Mouse (Mus musculus) hindbrain, embryonic 15.5 days (tissue): ENCODE results near the gene Wdr11. TPM values are rescaled to one million over a fixed set of nuclear protein-coding genes. Genes with fewer than 3 reads are reported as not detected.

Source experiments
- ATAC-seq: fragments of 200-750 bp; cut with Nextera tagmentation; 2 replicates; pipeline ENCODE4 v1.8.0; 2017; ENCODE audit warnings: low read depth, moderate number of reproducible peaks, moderate TSS enrichment; ENCODE audit not compliant: low FRiP score
- H3K27ac ChIP-seq: fragments of 300-500 bp; sonication (generic); replicated peaks from 2 replicates; pipeline ENCODE4 v1.5.1; 2015; ENCODE audit warnings: mild to moderate bottlenecking, inconsistent platforms
- H3K27me3 ChIP-seq: fragments of 300-500 bp; sonication (generic); 2 replicates; pipeline ENCODE4 v1.6.1; 2015; ENCODE audit warnings: control low read depth, inconsistent platforms
- H3K36me3 ChIP-seq: fragments of 300-500 bp; sonication (generic); 2 replicates; pipeline ENCODE4 v1.6.1; 2015; ENCODE audit warnings: control low read depth, inconsistent platforms
- H3K4me1 ChIP-seq: fragments of 300-500 bp; sonication (generic); replicated peaks from 2 replicates; pipeline ENCODE4 v1.6.1; 2015; ENCODE audit warnings: control low read depth, inconsistent platforms
- H3K4me2 ChIP-seq: fragments of 300-500 bp; sonication (generic); 2 replicates; pipeline ENCODE4 v1.6.1; 2015; ENCODE audit warnings: moderate library complexity, mild to moderate bottlenecking, inconsistent platforms
- H3K4me3 ChIP-seq: fragments of 300-500 bp; sonication (generic); 2 replicates; pipeline ENCODE4 v1.5.1; 2015; ENCODE audit warnings: mild to moderate bottlenecking, inconsistent platforms
- H3K9ac ChIP-seq: fragments of 300-500 bp; sonication (generic); 2 replicates; pipeline ENCODE4 v1.6.1; 2015; ENCODE audit warnings: inconsistent platforms
- H3K9me3 ChIP-seq: fragments of 300-500 bp; sonication (generic); 2 replicates; pipeline ENCODE4 v1.6.1; 2016; ENCODE audit warnings: control low read depth, inconsistent platforms
- WGBS: fragments of 180-500 bp; shearing (Covaris S2); methylation state at CpG from one replicate; pipeline ENCODE4 v1.1.7; 2015; 5-methylcytosine and 5-hydroxymethylcytosine counted together
- polyA plus RNA-seq: library from polyadenylated mRNA; unstranded; fragments of >200 nt; fragmentation: Nextera tagmentation; extraction: Ambion mirVana; gene quantifications from 2 replicates; pipeline ENCODE4 v1.2.1, GENCODE M21; 2015

The Wdr11 gene
- polyA plus RNA-seq, 1 experiment from 2014 or later = 36.2 TPM

DNA sequence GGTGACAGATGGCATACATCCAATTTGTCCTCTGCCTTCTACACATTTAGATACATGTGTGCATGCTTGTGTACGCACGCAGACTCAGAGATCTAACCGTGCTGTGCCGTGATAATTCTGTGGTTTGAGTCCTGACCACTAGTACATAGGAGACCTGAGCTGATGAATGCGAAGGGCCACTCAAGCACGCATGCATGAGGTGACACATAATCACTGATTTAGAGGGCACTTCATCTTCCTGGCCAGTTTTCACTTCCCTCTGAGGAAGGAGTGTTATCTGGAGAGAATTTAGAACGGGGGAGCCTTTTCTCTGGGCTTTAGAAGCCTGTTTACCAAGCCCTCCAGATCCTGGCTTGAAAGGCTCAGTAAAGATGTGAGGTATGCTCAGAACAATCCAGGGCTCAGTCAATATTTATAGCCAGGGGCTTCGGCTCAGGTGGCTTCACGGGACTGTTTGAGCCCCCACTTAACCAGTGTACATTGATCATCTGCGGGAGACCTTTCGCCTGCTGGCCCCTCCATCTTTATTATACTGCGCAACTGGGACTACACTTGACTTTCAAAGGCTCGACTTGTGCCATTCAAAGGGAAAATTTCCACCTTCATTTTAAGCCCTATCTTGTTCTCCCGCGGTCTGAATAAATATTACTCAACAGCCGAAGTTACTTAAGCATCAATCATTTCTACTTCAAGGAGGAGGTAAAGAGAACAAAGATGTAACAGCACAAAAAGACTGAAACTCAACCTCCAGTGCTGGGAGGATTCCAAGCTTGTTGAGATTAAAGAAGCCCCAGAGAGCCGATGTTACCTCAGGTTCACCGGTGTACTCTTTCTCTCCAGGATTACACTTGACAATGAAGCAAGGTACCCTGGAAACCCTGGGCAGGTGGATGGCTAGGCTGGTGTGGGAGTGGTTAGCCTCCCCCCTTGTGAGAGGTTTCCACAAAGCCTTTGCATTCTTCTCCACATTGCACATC is 80.3 kb downstream of the Wdr11 start:
- Histone ChIP-seq H3K4me1 (peaks cover 9% of the 10 kb centered on the region; the same call in 1 of the 2 replicates), H3K4me2 (no peak overlapping the region), H3K27me3 (no peaks in the 10 kb centered on the region), H3K4me3 (no peak overlapping the region), H3K9ac (no peak overlapping the region), H3K27ac (no peak overlapping the region), H3K36me3 (no peaks in the 10 kb centered on the region), H3K9me3 (no peaks in the 10 kb centered on the region)
- WGBS = 86% methylated on average over 18 of the region's 18 CpGs
- no peak for ATAC-seq

DNA sequence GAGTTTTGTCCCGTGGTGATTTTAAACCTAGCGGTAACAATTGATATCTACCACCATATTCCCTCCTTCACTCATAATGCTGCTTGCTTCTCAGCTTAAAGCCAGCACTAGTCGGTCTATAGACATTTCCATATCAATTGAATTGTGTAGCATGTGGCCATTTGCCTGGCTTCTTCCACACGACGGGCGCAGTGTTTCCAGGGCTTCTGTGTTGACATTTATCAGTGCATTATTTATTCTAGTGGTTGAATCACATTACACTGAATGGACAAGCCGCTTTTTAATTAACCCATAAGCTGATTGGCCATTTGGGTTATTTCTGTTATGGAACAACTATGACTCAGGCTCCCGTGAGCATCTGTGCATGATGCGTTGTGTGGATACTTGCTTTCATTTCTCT is 82.1 kb downstream of the Wdr11 start:
- Histone ChIP-seq H3K36me3 (no peaks in the 10 kb centered on the region), H3K4me2 (no peak overlapping the region), H3K9me3 (no peaks in the 10 kb centered on the region), H3K9ac (no peak overlapping the region), H3K4me3 (no peak overlapping the region), H3K27me3 (no peaks in the 10 kb centered on the region), H3K27ac (no peak overlapping the region), H3K4me1 (peaks cover 9% of the 10 kb centered on the region; the same call in 1 of the 2 replicates)
- no peak for ATAC-seq
- WGBS = 32% methylated on average over 9 of the region's 9 CpGs

DNA sequence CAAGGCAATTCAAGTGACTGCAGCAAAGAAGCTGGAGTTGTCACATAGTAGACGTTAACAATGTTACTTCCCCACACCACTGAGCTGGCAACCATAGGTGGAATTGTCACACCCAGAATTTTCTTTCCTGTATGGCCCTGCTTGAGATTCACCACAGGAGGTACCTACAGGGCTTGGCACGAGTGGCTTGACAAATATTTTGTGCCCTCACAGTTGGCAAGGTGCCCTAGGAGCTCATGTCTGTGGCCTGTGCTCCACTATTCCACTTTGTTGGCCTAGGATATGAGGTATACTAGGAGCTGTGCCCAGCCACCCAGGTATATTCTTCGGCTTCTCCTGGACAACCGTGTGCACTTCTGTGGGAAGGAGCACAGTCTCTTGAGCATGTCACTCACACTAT is 82.9 kb downstream of the Wdr11 start:
- ATAC-seq = no peak
- WGBS = 64% methylated on average over 4 of the region's 4 CpGs

DNA sequence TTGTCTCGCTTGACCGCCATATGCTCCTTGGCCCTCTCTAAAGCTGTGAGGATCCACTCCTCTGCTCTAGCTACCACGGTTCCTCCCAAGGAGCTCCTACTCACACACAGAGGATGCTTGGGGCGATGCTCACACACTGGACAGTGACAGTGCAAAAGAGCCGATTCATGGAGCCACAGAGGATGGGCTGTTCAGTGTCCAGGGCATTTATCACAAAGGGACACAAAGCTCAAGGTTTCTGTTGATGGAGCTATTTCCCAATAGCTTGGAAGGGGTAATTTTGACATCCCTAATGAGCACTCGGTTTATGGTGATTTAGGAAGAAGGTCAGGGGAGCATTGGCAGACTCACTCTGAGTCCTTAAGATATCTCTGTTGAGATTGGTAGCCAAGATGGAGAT is 84.2 kb downstream of the Wdr11 start:
- no peak overlapping the region for H3K4me2 ChIP-seq
- no peak overlapping the region for H3K9ac ChIP-seq
- H3K9me3 ChIP-seq = no peaks in the 10 kb centered on the region
- H3K27me3 ChIP-seq = no peaks in the 10 kb centered on the region
- H3K4me3 ChIP-seq = no peak overlapping the region
- H3K4me1 ChIP-seq = peaks cover 9% of the 10 kb centered on the region; the same call in 1 of the 2 replicates
- H3K27ac ChIP-seq = no peak overlapping the region
- H3K36me3 ChIP-seq = no peaks in the 10 kb centered on the region
- 95% methylated on average over 6 of the region's 6 CpGs for WGBS
- no peak for ATAC-seq

More for the DNA sequence above, 82.9 kb downstream of the Wdr11 start:
- H3K9ac ChIP-seq = no peak overlapping the region
- H3K36me3 ChIP-seq = no peaks in the 10 kb centered on the region
- no peak overlapping the region for H3K4me3 ChIP-seq
- H3K27me3 ChIP-seq = no peaks in the 10 kb centered on the region
- H3K4me2 ChIP-seq = no peak overlapping the region
- no peaks in the 10 kb centered on the region for H3K9me3 ChIP-seq
- no peak overlapping the region for H3K27ac ChIP-seq
- H3K4me1 ChIP-seq = peaks cover 9% of the 10 kb centered on the region; the same call in 1 of the 2 replicates

DNA sequence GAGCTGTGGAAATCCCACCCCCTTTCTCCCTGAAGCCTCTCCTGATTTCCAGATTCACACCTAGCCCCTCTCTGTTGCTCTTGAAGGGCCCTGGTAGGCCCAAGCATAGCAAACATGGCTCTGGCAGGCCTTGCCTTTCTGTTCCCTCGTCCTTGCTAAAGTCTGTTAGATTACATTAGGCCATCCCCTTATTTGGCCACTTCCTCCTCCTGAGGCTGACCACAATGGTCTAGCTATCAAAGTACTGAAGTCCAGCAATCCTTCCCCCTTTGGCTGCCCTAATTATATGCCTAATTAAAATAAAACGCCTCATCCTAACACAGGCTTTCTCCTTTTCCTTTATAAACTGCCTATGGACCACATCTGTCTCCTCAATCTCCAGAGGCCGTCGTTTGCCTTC is 85.5 kb downstream of the Wdr11 start:
- H3K9ac ChIP-seq = no peak overlapping the region
- H3K9me3 ChIP-seq = no peaks in the 10 kb centered on the region
- no peaks in the 10 kb centered on the region for H3K36me3 ChIP-seq
- 71% methylated on average over 4 of the region's 4 CpGs for WGBS
- no peaks in the 10 kb centered on the region for H3K27me3 ChIP-seq
- H3K4me1 ChIP-seq = peaks cover 9% of the 10 kb centered on the region; the same call in 1 of the 2 replicates
- H3K4me2 ChIP-seq = no peak overlapping the region
- H3K4me3 ChIP-seq = no peak overlapping the region
- ATAC-seq = no peak
- no peak overlapping the region for H3K27ac ChIP-seq

DNA sequence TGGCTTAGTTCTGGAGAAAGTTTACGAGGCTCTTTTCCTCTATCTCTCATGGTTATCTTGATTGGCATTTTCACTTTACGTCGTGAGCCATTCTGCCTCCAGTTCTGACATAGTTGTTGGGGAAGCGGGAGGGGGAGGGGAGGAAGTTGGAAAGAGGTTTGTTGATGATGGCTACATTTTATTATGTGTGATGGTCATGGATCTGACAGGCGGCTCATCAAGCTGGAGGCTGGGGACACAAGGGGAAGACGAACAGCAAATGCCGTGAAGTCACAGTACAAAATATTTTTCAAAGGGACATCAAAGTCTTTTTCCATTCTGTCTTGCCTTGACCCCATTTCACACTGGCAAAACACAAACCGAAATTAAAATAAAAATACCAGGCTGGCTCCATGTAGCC is 86.8 kb downstream of the Wdr11 start:
- ATAC-seq = no peak
- WGBS = 56% methylated on average over 8 of the region's 8 CpGs
- peaks cover 7% of the 10 kb centered on the region; the same call in 1 of the 2 replicates for H3K4me1 ChIP-seq
- H3K27me3 ChIP-seq = no peaks in the 10 kb centered on the region
- no peak overlapping the region for H3K4me3 ChIP-seq
- H3K4me2 ChIP-seq = no peak overlapping the region
- no peak overlapping the region for H3K27ac ChIP-seq
- H3K9ac ChIP-seq = no peak overlapping the region
- H3K36me3 ChIP-seq = no peaks in the 10 kb centered on the region
- no peaks in the 10 kb centered on the region for H3K9me3 ChIP-seq

DNA sequence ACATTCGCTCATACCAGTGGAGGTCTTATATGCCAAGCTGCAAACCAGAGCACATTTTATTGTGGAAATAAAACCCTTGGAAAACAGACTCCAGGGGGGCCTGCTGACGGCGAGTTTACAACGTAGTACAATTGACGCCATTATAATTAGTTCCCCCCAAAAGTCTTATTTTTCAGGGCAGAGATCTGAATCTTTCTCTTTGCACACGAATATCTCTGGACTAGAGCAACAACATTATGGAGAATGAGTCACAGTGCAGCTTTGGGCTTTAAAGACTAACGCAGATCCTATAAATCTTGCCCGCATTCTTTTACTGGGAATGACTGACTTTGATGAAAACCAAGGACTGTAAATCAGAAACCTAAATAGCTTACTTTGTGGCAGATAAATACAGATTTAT is 87.3 kb downstream of the Wdr11 start:
- no peak for ATAC-seq
- H3K4me3 ChIP-seq = no peak overlapping the region
- H3K27ac ChIP-seq = no peak overlapping the region
- peaks cover 2% of the 10 kb centered on the region; the same call in 1 of the 2 replicates for H3K4me1 ChIP-seq
- no peak overlapping the region for H3K4me2 ChIP-seq
- H3K36me3 ChIP-seq = no peaks in the 10 kb centered on the region
- WGBS = 44% methylated on average over 8 of the region's 8 CpGs
- H3K27me3 ChIP-seq = no peaks in the 10 kb centered on the region
- H3K9ac ChIP-seq = no peak overlapping the region
- H3K9me3 ChIP-seq = no peaks in the 10 kb centered on the region

DNA sequence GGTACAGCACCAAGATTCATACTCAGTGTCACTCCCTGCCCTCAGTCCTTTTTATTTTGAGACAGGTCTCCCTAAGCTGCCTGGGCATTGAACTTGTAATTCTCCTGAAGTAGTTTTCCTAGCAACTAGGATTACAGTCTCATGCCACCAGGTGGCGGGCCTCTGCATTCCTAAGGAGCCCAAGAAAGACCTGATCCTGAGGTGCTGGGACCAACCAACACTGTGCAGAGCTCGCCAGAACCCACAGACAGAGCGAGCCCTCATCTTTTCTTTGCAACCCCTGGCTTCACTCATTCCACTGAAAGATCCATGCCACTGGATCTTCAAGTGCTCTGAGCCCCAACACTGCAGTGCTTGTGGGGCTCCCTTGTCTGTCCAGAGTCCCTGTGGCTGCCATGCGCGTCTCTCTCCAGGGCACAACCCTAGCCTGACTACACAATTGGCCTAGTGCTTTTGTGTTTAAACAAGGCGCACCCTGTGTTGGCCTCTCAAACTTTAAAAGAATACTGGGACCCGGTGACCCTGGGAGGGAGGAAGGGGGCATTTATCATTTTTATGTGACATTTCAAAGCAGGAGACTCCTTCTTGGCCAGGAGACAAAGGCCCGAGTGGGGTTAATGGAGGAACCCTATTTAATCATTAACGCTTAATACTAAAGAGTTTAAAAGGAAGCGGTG is 89.0 kb downstream of the Wdr11 start:
- Histone ChIP-seq H3K4me2 (no peak overlapping the region), H3K9me3 (no peaks in the 10 kb centered on the region), H3K4me3 (no peak overlapping the region), H3K27me3 (no peaks in the 10 kb centered on the region), H3K36me3 (no peaks in the 10 kb centered on the region), H3K27ac (no peak overlapping the region), H3K4me1 (no peaks in the 10 kb centered on the region), H3K9ac (no peak overlapping the region)
- 24% methylated on average over 10 of the region's 10 CpGs for WGBS
- no peak for ATAC-seq

DNA sequence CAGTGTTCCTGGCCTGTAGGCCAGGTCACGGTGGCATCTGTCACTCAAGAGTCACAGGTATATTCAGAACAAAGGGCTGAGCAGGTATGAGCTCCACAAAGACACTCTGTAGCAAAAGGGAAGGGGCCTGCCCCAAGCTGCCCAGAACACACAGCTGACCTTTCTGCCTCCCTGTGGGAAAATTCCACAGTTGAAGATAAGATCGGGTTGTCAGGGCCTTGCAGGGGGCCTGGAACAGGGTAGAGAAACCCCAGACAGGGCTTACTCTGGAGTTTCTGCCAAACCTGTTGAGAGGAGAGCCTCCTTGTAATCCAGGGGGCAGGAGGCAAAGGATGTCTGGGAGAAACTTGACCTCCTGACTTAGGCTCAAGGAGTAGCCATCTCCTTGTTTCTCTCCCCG is 90.9 kb downstream of the Wdr11 start:
- no peak overlapping the region for H3K9ac ChIP-seq
- H3K4me3 ChIP-seq = no peak overlapping the region
- no peaks in the 10 kb centered on the region for H3K36me3 ChIP-seq
- H3K27ac ChIP-seq = no peak overlapping the region
- ATAC-seq = no peak
- H3K4me2 ChIP-seq = no peak overlapping the region
- 67% methylated on average over 3 of the region's 3 CpGs for WGBS
- 0 out of 2 replicates have a peak, but pooled peaks cover 4% of the 10 kb centered on the region for H3K4me1 ChIP-seq
- H3K9me3 ChIP-seq = no peaks in the 10 kb centered on the region
- H3K27me3 ChIP-seq = no peaks in the 10 kb centered on the region

DNA sequence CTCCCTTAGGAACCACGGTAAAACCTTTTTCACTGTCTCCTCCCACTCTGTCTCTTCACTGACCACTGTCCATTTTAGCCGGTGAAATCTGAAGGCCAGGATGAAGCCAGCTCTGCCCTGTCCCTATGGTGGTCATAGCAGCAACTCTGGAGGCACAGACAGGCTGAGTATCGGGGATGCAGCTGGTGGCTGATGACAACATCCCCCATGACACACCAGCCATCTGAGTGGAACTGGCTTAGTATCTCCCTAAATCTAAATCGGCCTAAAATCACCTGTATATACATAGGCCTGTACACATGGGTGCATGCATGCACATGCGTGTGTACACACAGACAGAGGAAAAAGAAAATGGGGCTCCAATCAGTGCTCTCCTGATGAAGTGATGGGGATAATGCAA is 93.7 kb downstream of the Wdr11 start:
- no peaks in the 10 kb centered on the region for H3K27me3 ChIP-seq
- no peak for ATAC-seq
- H3K9me3 ChIP-seq = no peaks in the 10 kb centered on the region
- no peaks in the 10 kb centered on the region for H3K36me3 ChIP-seq
- WGBS = 81% methylated on average over 5 of the region's 5 CpGs
- no peak overlapping the region for H3K4me2 ChIP-seq
- H3K4me3 ChIP-seq = no peak overlapping the region
- no peak overlapping the region for H3K9ac ChIP-seq
- H3K27ac ChIP-seq = no peak overlapping the region
- H3K4me1 ChIP-seq = 0 out of 2 replicates have a peak, but pooled peaks cover 4% of the 10 kb centered on the region
